Comparison of ENCODE assay signal across 7 mouse cellular contexts in genomic region chr14:53803698-53804620, GRCm38 (mm10).
DNase-seq lines count a peak whose midpoint lies in the region; ATAC-seq and TF ChIP-seq lines count a peak whose summit lies in the region.

No protein-coding gene starts in this region.

- ATAC-seq in Patski, result peak; percentile 88
- peak; percentile 87 for ATAC-seq in forebrain, embryonic 15.5 days (replicated peaks)
- peak; percentile 91 for ATAC-seq in hindbrain, embryonic 16.5 days

- CTCF ChIA-PET in Patski (lab: Charles Lee), result interaction anchor here (0.8 to 1.5 kb wide), 10 partner anchors 9 to 260 kb away, joined by 3 to 7 read pairs (median 3); no protein-coding TSS in a partner anchor

- H3K9ac ChIP-seq in forebrain, embryonic 15.5 days (replicated peaks), result no peak overlapping the region
- H3K9ac ChIP-seq in hindbrain, embryonic 16.5 days (ENCODE audit: low read depth, low read length), result no peak overlapping the region

- in situ Hi-C loops in Patski (cut with MboI; ENCODE audit: low pct_unique_long_range_greater_than_20kb), result no loop called here

- H3K4me1 ChIP-seq in forebrain, embryonic 15.5 days, result 0 out of 2 replicates have a peak, but pooled peaks cover 2% of the 10 kb centered on the region
- H3K4me1 ChIP-seq in hindbrain, embryonic 16.5 days (ENCODE audit: control insufficient read depth, insufficient read depth, low read depth, low read length), result no peaks in the 10 kb centered on the region

- peak; percentile 19 for DNase-seq in Patski (ENCODE audit: low read depth, low spot score)
- DNase-seq in c-Kit-positive CD71-positive TER-119-negative erythroid progenitor cells, embryonic 14.5 days (ENCODE audit: low read depth), result peak; percentile 76
- DNase-seq in left cerebral cortex, adult 11 months (ENCODE audit: low spot score), result peak; percentile 31
- DNase-seq in lung, postnatal 25 days (ENCODE audit: low spot score), result peak; percentile 48
- peak; percentile 70 to 77 for DNase-seq in right cerebral cortex, postnatal 10 days (ENCODE audit: low spot score in 2 of 2)

- 28% methylated on average over 17 of the region's 17 CpGs for WGBS in forebrain, embryonic 15.5 days
- 27% methylated on average over 17 of the region's 17 CpGs for WGBS in hindbrain, embryonic 16.5 days

- 0 out of 2 replicates have a peak overlapping the region, but pooled peaks have one; percentile 22 for H3K4me2 ChIP-seq in forebrain, embryonic 15.5 days (replicated peaks)
- H3K4me2 ChIP-seq in hindbrain, embryonic 16.5 days (ENCODE audit: low read length), result peak overlapping the region; percentile 56

- H3K9me3 ChIP-seq in forebrain, embryonic 15.5 days, result no peaks in the 10 kb centered on the region
- H3K9me3 ChIP-seq in hindbrain, embryonic 16.5 days (ENCODE audit: control insufficient read depth, low read length), result no peaks in the 10 kb centered on the region

- TF ChIP-seq CTCF in Patski (IDR thresholded peaks at IDR 0.05), result peak; percentile 68

- H3K4me3 ChIP-seq in forebrain, embryonic 15.5 days, result no peak overlapping the region
- peak overlapping the region; percentile 21; the same call in 1 of the 2 replicates for H3K4me3 ChIP-seq in hindbrain, embryonic 16.5 days (ENCODE audit: low read length)

- no peaks in the 10 kb centered on the region for H3K27me3 ChIP-seq in Patski
- no peaks in the 10 kb centered on the region for H3K27me3 ChIP-seq in forebrain, embryonic 15.5 days
- no peaks in the 10 kb centered on the region for H3K27me3 ChIP-seq in hindbrain, embryonic 16.5 days (replicated peaks; ENCODE audit: control insufficient read depth, insufficient read depth, low read length)

- POLR2A ChIA-PET in Patski (lab: Charles Lee), result no interaction called here

- no peak overlapping the region for H3K27ac ChIP-seq in forebrain, embryonic 15.5 days (replicated peaks)
- no peak overlapping the region for H3K27ac ChIP-seq in hindbrain, embryonic 16.5 days (ENCODE audit: low read depth, low read length)

- H3K36me3 ChIP-seq in forebrain, embryonic 15.5 days, result no peaks in the 10 kb centered on the region
- no peaks in the 10 kb centered on the region for H3K36me3 ChIP-seq in hindbrain, embryonic 16.5 days (ENCODE audit: control insufficient read depth, insufficient read depth, low read length)

Comparison
In these comparisons a context has a peak if more than half of its experiments do, and no peak if none do; other contexts are left out.
1. DNase-seq: peak in every context shown above with its lines; median percentile 76 in c-Kit-positive CD71-positive TER-119-negative erythroid progenitor cells, embryonic 14.5 days; 74 in right cerebral cortex, postnatal 10 days; 48 in lung, postnatal 25 days; 31 in left cerebral cortex, adult 11 months; 19 in Patski.